Mouse (Mus musculus): ENCODE measurements around the gene Dnpep. TPM values are rescaled to one million over a fixed set of nuclear protein-coding genes. Genes with fewer than 3 reads are reported as not detected.

The Dnpep gene
- 46.6 and 54.4 TPM in 2 replicates for polyA plus RNA-seq (2015; fragmentation: Nextera tagmentation; extraction: Ambion mirVana)

DNA sequence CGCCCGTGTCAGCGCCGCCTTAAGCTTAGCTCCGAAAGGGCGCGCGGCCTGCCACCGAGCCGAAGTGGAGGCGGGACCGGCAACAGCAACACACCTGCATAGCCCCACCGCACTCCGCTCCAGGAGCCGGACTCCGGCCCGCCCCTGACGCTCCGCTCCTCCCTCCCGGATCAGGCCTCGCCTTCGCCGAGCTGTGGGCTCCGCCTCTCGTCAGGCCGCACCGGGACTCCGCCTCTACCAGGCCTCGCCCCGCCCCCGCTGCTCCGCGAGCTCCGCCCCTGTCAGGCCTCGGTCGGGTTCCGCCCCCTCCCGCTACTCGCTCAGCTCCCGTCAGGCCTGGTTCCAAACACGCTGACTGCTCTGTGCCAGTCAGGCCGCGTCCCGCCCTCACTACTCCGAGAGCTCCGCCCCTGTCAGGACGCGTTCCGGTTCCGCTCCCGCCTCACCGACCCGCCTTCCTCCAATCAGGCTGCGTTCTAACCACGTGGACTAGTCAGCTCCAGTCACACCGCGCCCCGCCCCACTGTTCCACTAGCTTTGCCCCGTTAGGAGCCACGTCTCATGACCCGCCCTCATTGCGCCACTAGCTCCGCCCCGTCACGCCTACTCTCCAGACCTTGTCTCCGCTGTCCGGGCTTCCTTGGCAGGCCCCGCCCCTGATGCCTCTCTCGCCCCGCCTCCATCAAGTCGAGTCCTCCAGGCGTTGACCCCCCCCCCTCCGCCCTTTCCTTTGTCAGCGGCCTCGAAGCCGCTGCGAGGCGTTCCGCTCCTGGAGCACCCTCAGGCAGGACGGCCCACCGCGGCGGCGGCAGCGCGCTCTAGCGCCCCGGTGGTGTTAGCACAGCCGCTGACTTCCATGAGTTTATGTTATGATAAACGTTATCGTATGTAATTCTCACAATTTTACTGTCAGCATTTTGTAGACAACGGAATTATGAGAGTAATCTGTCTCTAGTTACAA is at the start of gene Dnpep:
Gene Dnpep (minus strand): TSS at position 750 of the 961 bp plus-strand sequence.

DNA sequence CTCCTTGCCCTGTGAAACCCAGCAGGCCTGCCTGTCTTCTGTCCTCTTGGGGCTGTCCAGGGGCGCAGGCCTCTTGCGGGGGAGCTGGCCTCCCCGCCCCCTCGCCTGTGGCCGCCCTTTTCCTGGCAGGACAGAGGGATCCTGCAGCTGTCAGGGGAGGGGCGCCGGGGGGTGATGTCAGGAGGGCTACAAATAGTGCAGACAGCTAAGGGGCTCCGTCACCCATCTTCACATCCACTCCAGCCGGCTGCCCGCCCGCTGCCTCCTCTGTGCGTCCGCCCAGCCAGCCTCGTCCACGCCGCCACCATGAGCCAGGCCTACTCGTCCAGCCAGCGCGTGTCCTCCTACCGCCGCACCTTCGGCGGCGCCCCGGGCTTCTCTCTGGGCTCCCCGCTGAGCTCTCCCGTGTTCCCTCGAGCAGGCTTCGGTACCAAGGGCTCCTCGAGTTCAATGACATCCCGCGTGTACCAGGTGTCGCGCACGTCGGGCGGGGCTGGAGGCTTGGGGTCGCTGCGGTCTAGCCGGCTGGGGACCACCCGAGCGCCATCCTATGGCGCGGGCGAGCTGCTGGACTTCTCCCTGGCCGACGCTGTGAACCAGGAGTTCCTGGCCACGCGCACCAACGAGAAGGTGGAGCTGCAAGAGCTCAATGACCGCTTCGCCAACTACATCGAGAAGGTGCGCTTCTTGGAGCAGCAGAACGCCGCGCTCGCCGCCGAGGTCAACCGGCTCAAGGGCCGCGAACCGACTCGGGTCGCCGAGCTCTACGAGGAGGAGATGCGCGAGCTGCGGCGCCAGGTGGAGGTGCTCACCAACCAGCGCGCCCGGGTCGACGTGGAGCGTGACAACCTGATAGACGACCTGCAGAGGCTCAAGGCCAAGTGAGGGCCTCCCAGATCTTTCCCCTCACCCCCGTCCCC is 42.6 kb upstream of the Dnpep start, which contains the start of gene Des:
Gene Des (plus strand): TSS at position 218 of the 920 bp plus-strand sequence.

DNA sequence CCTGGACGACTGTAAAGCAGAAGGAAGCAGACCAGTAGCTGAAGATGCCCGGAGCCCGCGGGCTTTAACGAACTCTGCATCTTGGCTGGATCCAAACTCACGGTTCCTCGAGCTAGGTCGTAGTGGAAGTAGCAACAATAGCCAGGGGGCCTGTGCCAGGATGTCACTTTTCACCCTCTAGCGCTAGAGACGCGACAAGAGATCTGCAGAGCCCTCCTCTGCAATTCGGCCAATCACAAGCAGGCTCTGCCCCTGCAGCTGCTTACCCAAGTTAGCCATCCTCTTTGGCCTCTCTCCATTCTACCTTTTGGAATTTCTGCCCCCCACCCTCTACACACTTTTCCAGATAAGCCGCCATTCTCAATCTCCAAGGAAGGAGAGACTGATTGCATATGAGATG is 39.6 kb downstream of the Dnpep start, which contains the start of gene Resp18:
Gene Resp18 (minus strand): TSS at position 188 of the 400 bp plus-strand sequence.

DNA sequence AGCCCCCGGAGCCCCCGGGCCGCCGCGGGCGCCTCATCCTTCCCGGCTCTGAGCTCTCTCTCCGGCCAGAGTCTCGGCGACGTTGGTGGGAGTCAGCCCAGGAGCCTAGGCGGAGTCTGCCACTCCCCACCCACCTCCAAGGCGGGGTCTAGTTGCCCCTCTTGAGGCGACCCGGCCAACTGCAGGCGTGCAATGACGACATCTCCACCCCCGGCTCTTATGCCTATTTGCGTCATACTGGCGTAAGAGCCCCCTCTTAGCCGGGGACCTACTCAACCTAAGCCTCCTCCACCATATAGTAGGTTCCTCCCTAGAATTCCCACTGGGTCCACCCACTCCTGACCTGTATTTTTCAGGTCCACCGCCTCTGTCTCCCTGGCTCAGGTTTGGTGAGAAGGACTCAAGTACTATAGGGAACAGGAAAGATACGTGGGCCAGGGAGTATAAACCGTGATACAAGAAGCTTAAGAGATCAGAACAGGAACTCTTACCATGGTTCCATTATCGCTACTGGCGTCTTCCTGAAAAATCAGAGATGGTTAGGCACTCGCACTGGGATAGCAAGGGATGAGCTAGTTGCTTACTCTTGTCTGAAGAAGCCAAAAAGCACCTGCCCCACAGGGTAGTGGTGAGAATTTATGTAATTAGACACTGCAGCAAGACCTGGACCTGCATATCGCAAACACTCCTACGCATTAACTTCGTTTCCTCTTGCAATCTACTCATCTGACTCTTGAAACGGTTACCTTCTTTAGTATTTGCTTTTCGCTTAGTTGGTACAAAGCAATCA is 53.5 kb downstream of the Dnpep start, which contains the start of gene Ptprn:
Gene Ptprn (minus strand): TSS at position 412 of the 790 bp plus-strand sequence.

Other genes starting within 250 kb of the Dnpep start
- gene Nhej1, start 192.8 kb downstream of the Dnpep start, polyA plus RNA-seq (2015; fragmentation: Nextera tagmentation; extraction: Ambion mirVana), result 7.1 and 7.9 TPM in 2 replicates
- 0.94 and 1.3 TPM in 2 replicates for gene Slc23a3, start 184.1 kb downstream of the Dnpep start, polyA plus RNA-seq (2015; fragmentation: Nextera tagmentation; extraction: Ambion mirVana)
- 67.5 and 72.4 TPM in 2 replicates for gene Cnppd1, start 175.3 kb downstream of the Dnpep start, polyA plus RNA-seq (2015; fragmentation: Nextera tagmentation; extraction: Ambion mirVana)
- gene Retreg2, start 175.2 kb downstream of the Dnpep start, polyA plus RNA-seq (2015; fragmentation: Nextera tagmentation; extraction: Ambion mirVana), result 59.5 and 62.7 TPM in 2 replicates
- gene Zfand2b, start 149.3 kb downstream of the Dnpep start, polyA plus RNA-seq (2015; fragmentation: Nextera tagmentation; extraction: Ambion mirVana), result 44.8 and 52.0 TPM in 2 replicates
- gene Abcb6, start 137.6 kb downstream of the Dnpep start, polyA plus RNA-seq (2015; fragmentation: Nextera tagmentation; extraction: Ambion mirVana), result 48.6 and 54.9 TPM in 2 replicates
- gene Ankzf1, start 125.8 kb downstream of the Dnpep start, polyA plus RNA-seq (2015; fragmentation: Nextera tagmentation; extraction: Ambion mirVana), result 13.2 and 13.3 TPM in 2 replicates
- gene Atg9a, start 125.8 kb downstream of the Dnpep start, polyA plus RNA-seq (2015; fragmentation: Nextera tagmentation; extraction: Ambion mirVana), result 25.2 and 26.9 TPM in 2 replicates
- 6.6 and 10.7 TPM in 2 replicates for gene Glb1l, start 107.2 kb downstream of the Dnpep start, polyA plus RNA-seq (2015; fragmentation: Nextera tagmentation; extraction: Ambion mirVana)
- gene Stk16, start 107.2 kb downstream of the Dnpep start, polyA plus RNA-seq (2015; fragmentation: Nextera tagmentation; extraction: Ambion mirVana), result 72.1 and 75.1 TPM in 2 replicates
- 363 and 392 TPM in 2 replicates for gene Tuba4a, start 98.1 kb downstream of the Dnpep start, polyA plus RNA-seq (2015; fragmentation: Nextera tagmentation; extraction: Ambion mirVana)
- not detected in 2 replicates for gene A630095N17Rik, start 85.9 kb downstream of the Dnpep start, polyA plus RNA-seq (2015; fragmentation: Nextera tagmentation; extraction: Ambion mirVana)
- 37.0 and 38.2 TPM in 2 replicates for gene Dnajb2, start 81.6 kb downstream of the Dnpep start, polyA plus RNA-seq (2015; fragmentation: Nextera tagmentation; extraction: Ambion mirVana)
- gene Ptprn, start 53.5 kb downstream of the Dnpep start, polyA plus RNA-seq (2015; fragmentation: Nextera tagmentation; extraction: Ambion mirVana), result 0.05 and 0.12 TPM in 2 replicates
- gene Resp18, start 39.6 kb downstream of the Dnpep start, polyA plus RNA-seq (2015; fragmentation: Nextera tagmentation; extraction: Ambion mirVana), result not detected in 2 replicates
- gene Des, start 42.3 kb upstream of the Dnpep start, polyA plus RNA-seq (2015; fragmentation: Nextera tagmentation; extraction: Ambion mirVana), result 18.8 and 21.8 TPM in 2 replicates
- gene Speg, start 57.3 kb upstream of the Dnpep start, polyA plus RNA-seq (2015; fragmentation: Nextera tagmentation; extraction: Ambion mirVana), result 6.9 and 7.2 TPM in 2 replicates
- gene Gmppa, start 117.9 kb upstream of the Dnpep start, polyA plus RNA-seq (2015; fragmentation: Nextera tagmentation; extraction: Ambion mirVana), result 31.2 and 35.9 TPM in 2 replicates
- gene Asic4, start 132.4 kb upstream of the Dnpep start, polyA plus RNA-seq (2015; fragmentation: Nextera tagmentation; extraction: Ambion mirVana), result not detected in 2 replicates
- gene Chpf, start 161.3 kb upstream of the Dnpep start, polyA plus RNA-seq (2015; fragmentation: Nextera tagmentation; extraction: Ambion mirVana), result 8.8 and 10.6 TPM in 2 replicates
- gene Tmem198, start 161.5 kb upstream of the Dnpep start, polyA plus RNA-seq (2015; fragmentation: Nextera tagmentation; extraction: Ambion mirVana), result 0.25 and 0.32 TPM in 2 replicates
- 13.6 and 19.7 TPM in 2 replicates for gene Obsl1, start 188.5 kb upstream of the Dnpep start, polyA plus RNA-seq (2015; fragmentation: Nextera tagmentation; extraction: Ambion mirVana)
- 0.97 and 1.8 TPM in 2 replicates for gene Inha, start 189.1 kb upstream of the Dnpep start, polyA plus RNA-seq (2015; fragmentation: Nextera tagmentation; extraction: Ambion mirVana)
- gene Stk11ip, start 203.5 kb upstream of the Dnpep start, polyA plus RNA-seq (2015; fragmentation: Nextera tagmentation; extraction: Ambion mirVana), result 9.3 and 10.9 TPM in 2 replicates
- 3.3 and 4.3 TPM in 2 replicates for gene Slc4a3, start 228.3 kb upstream of the Dnpep start, polyA plus RNA-seq (2015; fragmentation: Nextera tagmentation; extraction: Ambion mirVana)

Measured in spleen, postnatal 0 days (tissue).